Mouse (Mus musculus): ENCODE measurements around the gene Sumo3.

DNA sequence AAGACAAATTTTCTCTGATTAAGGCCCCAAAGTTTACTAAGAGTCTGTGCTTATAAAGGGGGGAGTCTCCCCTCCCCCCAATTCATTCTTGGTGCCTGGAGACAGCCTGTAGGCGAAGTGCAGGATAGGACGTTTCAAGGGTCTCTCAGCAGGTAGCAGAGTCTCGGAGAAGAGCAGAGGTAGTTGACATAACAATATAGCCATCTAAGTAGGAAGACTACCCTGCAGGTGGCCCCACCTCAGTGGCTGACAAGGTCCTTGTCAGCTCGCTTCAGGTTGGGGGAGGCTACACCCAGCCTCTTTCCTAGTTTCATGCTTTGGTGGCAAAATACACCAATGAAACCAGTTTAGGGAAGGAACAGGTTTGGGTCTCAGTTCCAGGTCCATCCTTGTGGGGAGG, 2.9 kb upstream of the Sumo3 start:
- TF ChIP-seq CTCF (IDR thresholded peaks at IDR 0.05; ENCODE audit: extremely low read depth, insufficient read depth, insufficient read length, insufficient replicate concordance) (no peak), POLR2A (IDR thresholded peaks at IDR 0.05; ENCODE audit: low read depth, low read length) (no peak)

Data from spleen, adult 2 months (tissue).